Mouse (Mus musculus) ES-Bruce4 (cell line): Measurements from ENCODE around the gene Itga10. TPM values are rescaled to one million over a fixed set of nuclear protein-coding genes. Genes with fewer than 3 reads are reported as not detected.

Source experiments
- H3K27ac ChIP-seq: 2 replicates; pipeline ENCODE4 v1.5.1; 2012; ENCODE audit warnings: low read length, inconsistent platforms; ENCODE audit not compliant: insufficient read depth
- H3K27me3 ChIP-seq: 2 replicates; pipeline ENCODE4 v1.6.1; 2012; ENCODE audit warnings: mild to moderate bottlenecking, low read length, inconsistent platforms; ENCODE audit not compliant: control insufficient read depth, poor library complexity, insufficient read depth, severe bottlenecking
- H3K36me3 ChIP-seq: 2 replicates; pipeline ENCODE4 v1.6.1; 2012; ENCODE audit warnings: inconsistent platforms, mild to moderate bottlenecking, low read length, moderate library complexity; ENCODE audit not compliant: control insufficient read depth, poor library complexity, insufficient read depth, severe bottlenecking
- H3K4me1 ChIP-seq: one replicate; pipeline ENCODE4 v1.8.1; 2011; ENCODE audit warnings: low read length; ENCODE audit not compliant: control insufficient read depth, insufficient read depth
- H3K4me3 ChIP-seq: 2 replicates; pipeline ENCODE4 v1.5.1; 2011; ENCODE audit warnings: low read depth, mild to moderate bottlenecking, low read length
- H3K9ac ChIP-seq: 2 replicates; pipeline ENCODE4 v1.6.1; 2012; ENCODE audit warnings: low read depth, mild to moderate bottlenecking, inconsistent platforms; ENCODE audit not compliant: poor library complexity, severe bottlenecking
- H3K9me3 ChIP-seq: replicated peaks from 2 replicates; pipeline ENCODE4 v1.6.1; 2012; ENCODE audit warnings: mild to moderate bottlenecking, low read length, inconsistent platforms; ENCODE audit not compliant: control insufficient read depth, poor library complexity, insufficient read depth, severe bottlenecking
- CTCF ChIP-seq: IDR thresholded peaks from one replicate; pipeline ENCODE4 v1.8.1; 2011; ENCODE audit warnings: low read depth, low read length
- EP300 ChIP-seq: IDR thresholded peaks from 2 replicates; pipeline ENCODE4 v1.6.1; 2011; ENCODE audit warnings: low read depth, low read length; ENCODE audit not compliant: insufficient read depth
- POLR2A ChIP-seq: IDR thresholded peaks from one replicate; pipeline ENCODE4 v1.8.1; 2011; ENCODE audit warnings: low read length; ENCODE audit not compliant: insufficient read depth
- polyA plus RNA-seq: library from polyadenylated mRNA; stranded (reverse); fragments of >200 nt; gene quantifications from 2 replicates; pipeline ENCODE4 v1.2.4, GENCODE M21; 2011; ENCODE audit warnings: low read depth; ENCODE audit not compliant: missing spikeins, insufficient read depth, insufficient read length

The Itga10 gene
- polyA plus RNA-seq, 1 experiment = 1.1 TPM

DNA sequence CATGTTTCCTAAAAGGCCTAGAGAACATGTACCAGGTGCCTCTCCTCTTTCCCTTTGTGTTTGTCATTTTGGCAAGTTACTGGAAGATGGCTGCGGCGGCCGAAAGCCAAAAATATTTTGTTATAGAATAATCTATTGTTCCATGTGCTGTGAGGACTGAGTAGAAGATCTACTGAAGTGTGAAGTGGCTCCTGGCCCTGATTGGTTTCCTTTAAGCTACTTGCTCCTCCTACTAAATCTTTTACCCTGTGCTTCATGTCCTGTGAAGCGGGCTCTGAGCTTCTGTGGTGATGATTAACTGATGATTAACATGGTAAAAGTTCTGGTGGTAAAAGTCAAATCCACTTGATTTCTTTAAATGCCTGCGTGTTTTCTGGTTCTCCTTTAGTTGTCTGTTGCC lies 21.5 kb downstream of the Itga10 start:
- H3K27ac ChIP-seq = no peak overlapping the region
- H3K4me1 ChIP-seq = no peaks in the 10 kb centered on the region
- TF ChIP-seq POLR2A = no peak
- TF ChIP-seq CTCF = no peak
- TF ChIP-seq EP300 = no peak

DNA sequence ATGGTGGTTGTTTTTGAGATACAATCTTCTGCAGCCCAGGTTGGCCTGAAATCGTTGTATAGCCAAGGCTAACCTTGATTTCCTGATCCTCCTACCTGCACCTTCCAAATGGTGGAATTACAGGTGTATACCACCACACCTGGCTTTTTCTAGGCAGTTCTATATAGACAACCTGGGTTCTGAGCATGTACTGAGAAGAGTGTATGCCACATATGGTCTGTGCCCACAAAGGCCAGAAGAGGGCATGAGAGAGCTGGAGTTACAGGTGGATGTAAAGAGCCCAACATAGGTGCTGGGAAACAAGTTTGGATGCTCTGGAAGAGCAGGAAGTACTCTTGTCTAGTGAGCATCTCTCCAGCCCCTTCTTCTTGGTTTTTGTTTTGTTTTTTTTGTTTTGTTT lies 21.9 kb downstream of the Itga10 start:
- no peaks in the 10 kb centered on the region for H3K27me3 ChIP-seq
- no peaks in the 10 kb centered on the region for H3K36me3 ChIP-seq
- no peaks in the 10 kb centered on the region for H3K9me3 ChIP-seq
- peaks cover 2% of the 10 kb centered on the region for H3K4me1 ChIP-seq
- no peak overlapping the region for H3K27ac ChIP-seq
- TF ChIP-seq CTCF = peak; percentile 50
- no peak for TF ChIP-seq EP300
- TF ChIP-seq POLR2A = no peak
- H3K4me3 ChIP-seq = no peak overlapping the region
- no peak overlapping the region for H3K9ac ChIP-seq

More for the DNA sequence above, 21.5 kb downstream of the Itga10 start:
- Histone ChIP-seq H3K36me3 (no peaks in the 10 kb centered on the region), H3K27me3 (no peaks in the 10 kb centered on the region), H3K9ac (no peak overlapping the region), H3K4me3 (no peak overlapping the region), H3K9me3 (no peaks in the 10 kb centered on the region)

DNA sequence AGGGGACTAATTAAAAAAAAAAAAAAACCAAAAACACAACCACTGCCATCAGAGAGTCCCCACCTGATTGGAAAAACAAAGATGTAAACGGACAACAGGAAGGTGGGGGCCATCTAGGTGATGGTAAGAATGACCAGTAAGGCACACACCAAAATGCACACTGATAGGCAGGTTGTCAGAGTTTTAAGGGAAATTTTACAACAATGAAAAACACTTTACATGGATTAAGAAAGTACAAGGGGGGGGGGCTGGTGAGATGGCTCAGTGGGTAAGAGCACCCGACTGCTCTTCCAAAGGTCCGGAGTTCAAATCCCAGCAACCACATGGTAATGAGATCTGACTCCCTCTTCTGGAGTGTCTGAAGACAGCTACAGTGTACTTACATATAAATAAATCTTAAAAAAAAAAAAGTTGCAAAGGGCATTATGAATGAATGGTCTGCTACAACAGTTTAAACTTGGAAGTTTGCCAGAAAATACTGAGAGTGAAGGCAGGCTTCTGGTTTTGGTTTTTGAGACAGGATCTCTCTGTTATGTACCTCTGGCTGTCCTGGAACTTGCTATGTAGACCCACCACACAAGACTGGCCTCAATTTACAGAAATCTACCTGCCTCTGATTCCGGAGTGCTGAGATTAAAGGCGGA lies 23.2 kb downstream of the Itga10 start:
- Histone ChIP-seq H3K4me1 (peaks cover 9% of the 10 kb centered on the region), H3K36me3 (no peaks in the 10 kb centered on the region), H3K9me3 (no peaks in the 10 kb centered on the region), H3K9ac (no peak overlapping the region), H3K27ac (no peak overlapping the region), H3K27me3 (no peaks in the 10 kb centered on the region), H3K4me3 (no peak overlapping the region)
- TF ChIP-seq EP300 = no peak
- no peak for TF ChIP-seq POLR2A
- TF ChIP-seq CTCF = no peak

DNA sequence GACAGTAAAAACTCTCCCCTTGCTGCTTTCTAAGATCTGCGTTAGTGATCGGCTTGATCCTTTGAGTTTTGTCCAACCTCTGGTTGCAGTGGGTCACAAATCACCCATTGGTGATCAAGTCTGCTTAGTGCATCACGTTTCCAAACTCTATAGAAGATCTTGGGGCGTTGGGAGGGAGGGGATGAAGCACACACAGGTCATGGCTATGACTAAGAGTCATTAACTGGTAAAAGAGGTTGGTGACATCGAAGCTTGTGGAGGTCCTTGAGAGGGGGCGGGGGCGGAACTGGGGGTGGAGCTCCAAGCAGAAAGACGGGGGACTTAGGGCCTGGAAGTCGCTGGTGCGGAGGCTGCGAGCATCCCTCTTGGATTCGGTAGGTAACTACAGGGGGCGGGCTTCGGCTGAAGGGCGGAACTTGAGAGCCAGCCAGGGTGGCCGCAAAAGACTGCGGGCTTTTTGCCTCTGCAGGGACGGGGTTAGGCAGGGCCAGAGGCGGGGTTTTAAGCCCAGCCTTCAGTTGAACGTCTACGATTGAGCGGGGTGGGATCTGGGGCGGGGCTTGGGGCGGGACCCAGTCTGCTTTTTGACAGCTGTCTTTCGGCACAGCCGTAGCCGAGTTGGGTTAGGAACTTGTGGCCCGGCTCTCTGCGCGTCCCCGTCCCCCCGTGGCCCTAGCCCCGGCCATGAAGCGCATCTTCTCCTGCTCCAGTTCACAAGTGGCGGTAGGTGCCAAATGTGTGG lies 24.5 kb downstream of the Itga10 start, which contains the start of gene Ankrd35:
Gene Ankrd35 (plus strand): TSS at position 405 of the 742 bp plus-strand sequence.
- peak within 1 kb of the TSS; percentile 61 for H3K4me3 ChIP-seq
- no peaks in the 10 kb centered on the region for H3K9me3 ChIP-seq
- no peak within 1 kb of the TSS for H3K9ac ChIP-seq
- H3K27me3 ChIP-seq = no peaks in the 10 kb centered on the region
- peak within 1 kb of the TSS; percentile 55 for H3K27ac ChIP-seq
- TF ChIP-seq CTCF (peak; percentile 17), EP300 (peak; percentile 13; the same call in 1 of the 2 replicates), POLR2A (no peak)
- H3K36me3 ChIP-seq = no peaks in the 10 kb centered on the region
- peaks cover 12% of the 10 kb centered on the region for H3K4me1 ChIP-seq

DNA sequence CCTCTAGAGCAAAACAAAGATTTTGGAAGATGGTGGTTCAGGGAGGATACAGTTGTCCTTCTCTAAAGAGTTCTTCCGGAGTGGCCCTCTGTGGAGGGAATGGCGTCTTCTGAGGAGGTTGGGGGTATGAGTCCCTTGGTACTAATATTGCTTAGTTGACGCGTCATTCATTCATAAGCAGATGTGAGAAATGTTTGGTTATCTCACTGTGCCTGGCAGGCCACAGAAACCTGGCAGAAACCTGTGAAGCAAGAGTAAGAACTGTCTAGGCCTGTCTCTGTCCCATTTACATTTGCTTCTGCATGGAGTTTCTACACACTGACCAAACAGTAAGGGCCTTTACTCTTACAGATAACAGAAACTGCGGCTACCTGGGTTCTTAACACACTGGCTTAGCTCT lies 26.1 kb downstream of the Itga10 start:
- no peaks in the 10 kb centered on the region for H3K9me3 ChIP-seq
- peaks cover 12% of the 10 kb centered on the region for H3K4me1 ChIP-seq
- H3K4me3 ChIP-seq = no peak overlapping the region
- H3K36me3 ChIP-seq = no peaks in the 10 kb centered on the region
- H3K27ac ChIP-seq = no peak overlapping the region
- TF ChIP-seq CTCF (no peak), EP300 (no peak), POLR2A (no peak)
- no peak overlapping the region for H3K9ac ChIP-seq
- H3K27me3 ChIP-seq = no peaks in the 10 kb centered on the region

DNA sequence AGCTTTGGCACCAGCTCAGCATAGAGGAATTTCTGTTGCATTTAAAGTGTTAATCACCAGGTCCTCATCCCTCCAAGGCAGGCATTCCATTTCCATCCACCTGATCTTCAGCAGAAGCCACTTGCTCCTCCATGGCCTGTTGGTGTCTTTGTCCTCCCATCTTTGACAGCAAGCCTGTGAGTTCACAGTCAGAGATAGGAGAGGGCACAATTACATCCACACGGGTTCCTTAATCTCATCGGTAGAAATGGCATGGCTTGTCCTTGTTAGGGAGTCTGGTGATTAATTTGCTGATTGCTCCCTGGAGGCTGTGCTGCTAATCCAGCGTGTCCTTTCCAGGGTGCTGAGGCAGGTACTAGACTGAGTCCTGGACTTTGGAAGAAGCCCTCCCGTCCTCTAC lies 28.1 kb downstream of the Itga10 start:
- Histone ChIP-seq H3K9ac (no peak overlapping the region), H3K36me3 (no peaks in the 10 kb centered on the region), H3K4me1 (peaks cover 12% of the 10 kb centered on the region), H3K9me3 (no peaks in the 10 kb centered on the region), H3K27me3 (no peaks in the 10 kb centered on the region), H3K4me3 (no peak overlapping the region), H3K27ac (peak overlapping the region; percentile 99)
- TF ChIP-seq EP300 (no peak), POLR2A (no peak), CTCF (no peak)
